Mouse (Mus musculus): ENCODE data around the gene Frmd4b. TPM values are rescaled to one million over a fixed set of nuclear protein-coding genes. Genes with fewer than 3 reads are reported as not detected.

The Frmd4b gene
- polyA plus RNA-seq, 1 experiment from 2014 or later, result 38.2 TPM

GRCm38 (mm10) chr6:97615901-97616461, 1.4 kb downstream of the Frmd4b start:
- WGBS, result 3% methylated on average over 16 of the region's 16 CpGs
- peak overlapping the region; percentile 73 for H3K4me2 ChIP-seq (ENCODE audit: low read length)
- peak overlapping the region; percentile 94 for H3K27ac ChIP-seq (ENCODE audit: low read depth, low read length)
- DNase-seq (ENCODE audit: low spot score) (peak; percentile 41), ATAC-seq (no peak)
- H3K4me1 ChIP-seq (ENCODE audit: control insufficient read depth, insufficient read depth, low read length), result peaks cover 17% of the 10 kb centered on the region
- peak overlapping the region; percentile 88 for H3K9ac ChIP-seq (ENCODE audit: low read length)
- no peaks in the 10 kb centered on the region for H3K9me3 ChIP-seq (replicated peaks; ENCODE audit: control insufficient read depth, low read length)
- no peaks in the 10 kb centered on the region for H3K36me3 ChIP-seq (ENCODE audit: control insufficient read depth, insufficient read depth, low read length)
- peak overlapping the region; percentile 78 for H3K4me3 ChIP-seq (ENCODE audit: low read depth, low read length)
- no peaks in the 10 kb centered on the region for H3K27me3 ChIP-seq (replicated peaks; ENCODE audit: control insufficient read depth, insufficient read depth, low read length)

GRCm38 (mm10) chr6:97614179-97614578, 3.2 kb downstream of the Frmd4b start:
- Histone ChIP-seq H3K36me3 (ENCODE audit: control insufficient read depth, insufficient read depth, low read length) (no peaks in the 10 kb centered on the region), H3K9ac (ENCODE audit: low read length) (no peak overlapping the region), H3K4me1 (ENCODE audit: control insufficient read depth, insufficient read depth, low read length) (peaks cover 20% of the 10 kb centered on the region), H3K27me3 (replicated peaks; ENCODE audit: control insufficient read depth, insufficient read depth, low read length) (no peaks in the 10 kb centered on the region), H3K27ac (ENCODE audit: low read depth, low read length) (no peak overlapping the region), H3K4me2 (ENCODE audit: low read length) (peak overlapping the region; percentile 73; the same call in 1 of the 2 replicates), H3K4me3 (ENCODE audit: low read depth, low read length) (no peak overlapping the region), H3K9me3 (replicated peaks; ENCODE audit: control insufficient read depth, low read length) (no peaks in the 10 kb centered on the region)
- no peak for ATAC-seq
- DNase-seq (ENCODE audit: low spot score), result peak; percentile 51

GRCm38 (mm10) chr6:97612861-97613260, 4.5 kb downstream of the Frmd4b start:
- peaks cover 20% of the 10 kb centered on the region for H3K4me1 ChIP-seq (ENCODE audit: control insufficient read depth, insufficient read depth, low read length)
- H3K36me3 ChIP-seq (ENCODE audit: control insufficient read depth, insufficient read depth, low read length), result no peaks in the 10 kb centered on the region
- no peak overlapping the region for H3K9ac ChIP-seq (ENCODE audit: low read length)
- no peak overlapping the region for H3K4me3 ChIP-seq (ENCODE audit: low read depth, low read length)
- H3K27me3 ChIP-seq (replicated peaks; ENCODE audit: control insufficient read depth, insufficient read depth, low read length), result no peaks in the 10 kb centered on the region
- H3K4me2 ChIP-seq (ENCODE audit: low read length), result no peak overlapping the region
- no peaks in the 10 kb centered on the region for H3K9me3 ChIP-seq (replicated peaks; ENCODE audit: control insufficient read depth, low read length)
- DNase-seq (ENCODE audit: low spot score) (peak; percentile 39), ATAC-seq (no peak)
- 58% methylated on average over 5 of the region's 5 CpGs for WGBS
- H3K27ac ChIP-seq (ENCODE audit: low read depth, low read length), result no peak overlapping the region

- no peak overlapping the region for H3K4me2 ChIP-seq (ENCODE audit: low read length)
- DNase-seq (ENCODE audit: low spot score) (no peak), ATAC-seq (no peak)
- no peaks in the 10 kb centered on the region for H3K27me3 ChIP-seq (replicated peaks; ENCODE audit: control insufficient read depth, insufficient read depth, low read length)
- H3K4me3 ChIP-seq (ENCODE audit: low read depth, low read length), result no peak overlapping the region
- no peaks in the 10 kb centered on the region for H3K9me3 ChIP-seq (replicated peaks; ENCODE audit: control insufficient read depth, low read length)
- 60% methylated on average over 2 of the region's 2 CpGs for WGBS
- H3K36me3 ChIP-seq (ENCODE audit: control insufficient read depth, insufficient read depth, low read length), result no peaks in the 10 kb centered on the region
- peaks cover 12% of the 10 kb centered on the region for H3K4me1 ChIP-seq (ENCODE audit: control insufficient read depth, insufficient read depth, low read length)
- no peak overlapping the region for H3K27ac ChIP-seq (ENCODE audit: low read depth, low read length)
- H3K9ac ChIP-seq (ENCODE audit: low read length), result no peak overlapping the region
These were observed 7.3 kb downstream of the Frmd4b start for GRCm38 (mm10) chr6:97610051-97610450.

GRCm38 (mm10) chr6:97607646-97608045, 9.7 kb downstream of the Frmd4b start:
- Histone ChIP-seq H3K27ac (ENCODE audit: low read depth, low read length) (no peak overlapping the region), H3K4me2 (ENCODE audit: low read length) (no peak overlapping the region), H3K9me3 (replicated peaks; ENCODE audit: control insufficient read depth, low read length) (no peaks in the 10 kb centered on the region), H3K4me3 (ENCODE audit: low read depth, low read length) (no peak overlapping the region), H3K27me3 (replicated peaks; ENCODE audit: control insufficient read depth, insufficient read depth, low read length) (no peaks in the 10 kb centered on the region), H3K4me1 (ENCODE audit: control insufficient read depth, insufficient read depth, low read length) (peaks cover 3% of the 10 kb centered on the region; the same call in 1 of the 2 replicates), H3K9ac (ENCODE audit: low read length) (no peak overlapping the region), H3K36me3 (ENCODE audit: control insufficient read depth, insufficient read depth, low read length) (no peaks in the 10 kb centered on the region)
- ATAC-seq (no peak), DNase-seq (ENCODE audit: low spot score) (no peak)
- 61% methylated on average over 3 of the region's 3 CpGs for WGBS

- ATAC-seq (no peak), DNase-seq (ENCODE audit: low spot score) (peak; percentile 36)
- H3K27me3 ChIP-seq (replicated peaks; ENCODE audit: control insufficient read depth, insufficient read depth, low read length), result no peaks in the 10 kb centered on the region
- no peak overlapping the region for H3K4me3 ChIP-seq (ENCODE audit: low read depth, low read length)
- H3K27ac ChIP-seq (ENCODE audit: low read depth, low read length), result no peak overlapping the region
- no peak overlapping the region for H3K4me2 ChIP-seq (ENCODE audit: low read length)
- 60% methylated on average over 3 of the region's 3 CpGs for WGBS
- no peak overlapping the region for H3K9ac ChIP-seq (ENCODE audit: low read length)
- no peaks in the 10 kb centered on the region for H3K36me3 ChIP-seq (ENCODE audit: control insufficient read depth, insufficient read depth, low read length)
- no peaks in the 10 kb centered on the region for H3K4me1 ChIP-seq (ENCODE audit: control insufficient read depth, insufficient read depth, low read length)
- no peaks in the 10 kb centered on the region for H3K9me3 ChIP-seq (replicated peaks; ENCODE audit: control insufficient read depth, low read length)
These were observed 22.1 kb downstream of the Frmd4b start for GRCm38 (mm10) chr6:97595218-97595617.

GRCm38 (mm10) chr6:97594589-97594988, 22.8 kb downstream of the Frmd4b start:
- Histone ChIP-seq H3K4me1 (ENCODE audit: control insufficient read depth, insufficient read depth, low read length) (peaks cover under 1% of the 10 kb centered on the region; the same call in 1 of the 2 replicates), H3K27ac (ENCODE audit: low read depth, low read length) (no peak overlapping the region)
- WGBS, result 98% methylated on average over 7 of the region's 7 CpGs

GRCm38 (mm10) chr6:97590230-97590629, 27.1 kb downstream of the Frmd4b start:
- DNase-seq (ENCODE audit: low spot score) (peak; percentile 70), ATAC-seq (peak; percentile 82)
- Histone ChIP-seq H3K36me3 (ENCODE audit: control insufficient read depth, insufficient read depth, low read length) (no peaks in the 10 kb centered on the region), H3K4me1 (ENCODE audit: control insufficient read depth, insufficient read depth, low read length) (peaks cover 5% of the 10 kb centered on the region), H3K27ac (ENCODE audit: low read depth, low read length) (peak overlapping the region; percentile 63), H3K27me3 (replicated peaks; ENCODE audit: control insufficient read depth, insufficient read depth, low read length) (no peaks in the 10 kb centered on the region), H3K4me3 (ENCODE audit: low read depth, low read length) (no peak overlapping the region), H3K9ac (ENCODE audit: low read length) (no peak overlapping the region), H3K4me2 (ENCODE audit: low read length) (no peak overlapping the region), H3K9me3 (replicated peaks; ENCODE audit: control insufficient read depth, low read length) (no peaks in the 10 kb centered on the region)
- 34% methylated on average over 5 of the region's 5 CpGs for WGBS

More at GRCm38 (mm10) chr6:97594589-97594988, 22.8 kb downstream of the Frmd4b start:
- no peak overlapping the region for H3K4me3 ChIP-seq (ENCODE audit: low read depth, low read length)
- H3K4me2 ChIP-seq (ENCODE audit: low read length), result no peak overlapping the region
- DNase-seq (ENCODE audit: low spot score), result no peak
- no peaks in the 10 kb centered on the region for H3K27me3 ChIP-seq (replicated peaks; ENCODE audit: control insufficient read depth, insufficient read depth, low read length)
- no peak overlapping the region for H3K9ac ChIP-seq (ENCODE audit: low read length)
- H3K36me3 ChIP-seq (ENCODE audit: control insufficient read depth, insufficient read depth, low read length), result no peaks in the 10 kb centered on the region
- no peak for ATAC-seq
- no peaks in the 10 kb centered on the region for H3K9me3 ChIP-seq (replicated peaks; ENCODE audit: control insufficient read depth, low read length)

GRCm38 (mm10) chr6:97589581-97589980, 27.8 kb downstream of the Frmd4b start:
- Histone ChIP-seq H3K9ac (ENCODE audit: low read length) (no peak overlapping the region), H3K4me1 (ENCODE audit: control insufficient read depth, insufficient read depth, low read length) (peaks cover 5% of the 10 kb centered on the region), H3K27ac (ENCODE audit: low read depth, low read length) (peak overlapping the region; percentile 63), H3K4me3 (ENCODE audit: low read depth, low read length) (no peak overlapping the region), H3K36me3 (ENCODE audit: control insufficient read depth, insufficient read depth, low read length) (no peaks in the 10 kb centered on the region), H3K4me2 (ENCODE audit: low read length) (no peak overlapping the region), H3K27me3 (replicated peaks; ENCODE audit: control insufficient read depth, insufficient read depth, low read length) (no peaks in the 10 kb centered on the region), H3K9me3 (replicated peaks; ENCODE audit: control insufficient read depth, low read length) (no peaks in the 10 kb centered on the region)
- 47% methylated on average over 3 of the region's 3 CpGs for WGBS
- ATAC-seq (peak; percentile 30; the same call in 1 of the 2 replicates), DNase-seq (ENCODE audit: low spot score) (peak; percentile 54)
